Mouse (Mus musculus): ENCODE measurements around the gene Slc22a14. TPM values are rescaled to one million over a fixed set of nuclear protein-coding genes. Genes with fewer than 3 reads are reported as not detected.
"Not testable (repeated sequence)": the region's sequence is repeated elsewhere in the genome, so short reads cannot be mapped to it uniquely, and the experiment has no call there.

The Slc22a14 gene
- polyA plus RNA-seq, 1 experiment from 2014 or later, result not detected

GRCm38 (mm10) chr9:119370770-119371169 is 5.4 kb upstream of the Slc22a14 start:
- not testable (repeated sequence) for H3K27me3 ChIP-seq (replicated peaks; ENCODE audit: control insufficient read depth, insufficient read depth, low read length); ATAC-seq (replicated peaks; ENCODE audit: low FRiP score); H3K36me3 ChIP-seq (ENCODE audit: control insufficient read depth, insufficient read depth, low read length); H3K4me2 ChIP-seq; H3K9ac ChIP-seq (ENCODE audit: low read depth, low read length); H3K9me3 ChIP-seq (ENCODE audit: control insufficient read depth, low read length); H3K4me1 ChIP-seq (replicated peaks; ENCODE audit: control insufficient read depth, insufficient read depth, low read length); H3K4me3 ChIP-seq (ENCODE audit: low read depth, low read length); DNase-seq (ENCODE audit: low spot score); H3K27ac ChIP-seq (ENCODE audit: low read depth, low read length)
- WGBS, result 80% methylated on average over 4 of the region's 4 CpGs

DNA sequence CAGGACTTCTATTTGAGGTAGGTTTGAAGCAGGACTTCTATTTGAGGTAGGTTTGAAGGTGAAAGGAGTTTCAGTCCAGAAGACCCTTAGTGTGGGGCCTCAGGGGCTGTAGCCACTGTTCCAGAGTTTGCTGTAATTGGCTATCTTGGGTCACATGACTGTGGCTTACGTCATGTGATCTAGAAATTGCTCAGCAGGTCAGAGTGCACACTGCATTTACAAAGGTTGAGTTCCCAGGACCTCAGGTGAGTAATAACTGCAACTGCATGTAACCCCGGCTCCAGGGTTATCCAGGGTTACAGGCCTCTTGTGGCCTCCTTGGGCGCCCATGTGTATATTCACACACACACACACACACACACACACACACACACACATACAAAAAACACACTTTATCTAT is 3.0 kb upstream of the Slc22a14 start:
- 87% methylated on average over 3 of the region's 3 CpGs for WGBS
- no peaks in the 10 kb centered on the region for H3K9me3 ChIP-seq (ENCODE audit: control insufficient read depth, low read length)

GRCm38 (mm10) chr9:119363229-119363628 is 2.1 kb downstream of the Slc22a14 start:
- Histone ChIP-seq H3K4me1 (replicated peaks; ENCODE audit: control insufficient read depth, insufficient read depth, low read length) (no peaks in the 10 kb centered on the region), H3K27me3 (replicated peaks; ENCODE audit: control insufficient read depth, insufficient read depth, low read length) (no peaks in the 10 kb centered on the region), H3K36me3 (ENCODE audit: control insufficient read depth, insufficient read depth, low read length) (no peaks in the 10 kb centered on the region), H3K9me3 (ENCODE audit: control insufficient read depth, low read length) (no peaks in the 10 kb centered on the region), H3K9ac (ENCODE audit: low read depth, low read length) (no peak overlapping the region), H3K4me3 (ENCODE audit: low read depth, low read length) (no peak overlapping the region), H3K4me2 (no peak overlapping the region), H3K27ac (ENCODE audit: low read depth, low read length) (no peak overlapping the region)
- DNase-seq (ENCODE audit: low spot score), result no peak
- ATAC-seq (replicated peaks; ENCODE audit: low FRiP score), result no peak
- 79% methylated on average over 12 of the region's 12 CpGs for WGBS

More for the DNA sequence above, 3.0 kb upstream of the Slc22a14 start:
- Histone ChIP-seq H3K4me1 (replicated peaks; ENCODE audit: control insufficient read depth, insufficient read depth, low read length) (no peaks in the 10 kb centered on the region), H3K27me3 (replicated peaks; ENCODE audit: control insufficient read depth, insufficient read depth, low read length) (no peaks in the 10 kb centered on the region), H3K9ac (ENCODE audit: low read depth, low read length) (no peak overlapping the region), H3K4me2 (no peak overlapping the region), H3K27ac (ENCODE audit: low read depth, low read length) (no peak overlapping the region), H3K4me3 (ENCODE audit: low read depth, low read length) (no peak overlapping the region), H3K36me3 (ENCODE audit: control insufficient read depth, insufficient read depth, low read length) (peaks cover 2% of the 10 kb centered on the region; the same call in 1 of the 2 replicates)
- DNase-seq (ENCODE audit: low spot score) (no peak), ATAC-seq (replicated peaks; ENCODE audit: low FRiP score) (no peak)

GRCm38 (mm10) chr9:119361416-119361815 is 3.9 kb downstream of the Slc22a14 start:
- Histone ChIP-seq H3K9me3 (ENCODE audit: control insufficient read depth, low read length) (no peaks in the 10 kb centered on the region), H3K4me1 (replicated peaks; ENCODE audit: control insufficient read depth, insufficient read depth, low read length) (no peaks in the 10 kb centered on the region; the same call in 1 of the 2 replicates), H3K9ac (ENCODE audit: low read depth, low read length) (no peak overlapping the region), H3K36me3 (ENCODE audit: control insufficient read depth, insufficient read depth, low read length) (no peaks in the 10 kb centered on the region), H3K4me2 (no peak overlapping the region), H3K27ac (ENCODE audit: low read depth, low read length) (no peak overlapping the region), H3K4me3 (ENCODE audit: low read depth, low read length) (no peak overlapping the region), H3K27me3 (replicated peaks; ENCODE audit: control insufficient read depth, insufficient read depth, low read length) (no peaks in the 10 kb centered on the region)
- 86% methylated on average over 5 of the region's 5 CpGs for WGBS
- DNase-seq (ENCODE audit: low spot score), result no peak
- ATAC-seq (replicated peaks; ENCODE audit: low FRiP score), result no peak

DNA sequence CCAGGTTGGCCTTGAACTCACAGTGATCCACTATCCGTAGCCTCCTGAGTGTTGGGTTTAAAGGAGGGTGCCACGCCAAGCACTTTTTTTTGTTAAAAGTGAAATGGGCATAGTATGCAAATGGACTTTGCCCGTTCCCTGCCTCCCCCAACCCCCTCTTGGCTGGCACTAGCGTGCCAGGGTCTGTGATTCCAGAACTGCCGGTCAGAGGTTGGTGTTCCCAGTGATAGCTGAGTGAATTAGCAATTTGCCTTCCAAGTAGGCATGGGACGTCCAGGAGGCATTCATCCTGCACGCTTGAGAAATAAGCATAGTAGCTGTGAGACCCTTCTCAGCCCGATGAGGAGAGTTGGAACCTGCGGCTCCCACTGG is 7.3 kb downstream of the Slc22a14 start:
- H3K4me1 ChIP-seq (replicated peaks; ENCODE audit: control insufficient read depth, insufficient read depth, low read length), result no peaks in the 10 kb centered on the region; the same call in 1 of the 2 replicates
- no peak for DNase-seq (ENCODE audit: low spot score)
- peak overlapping the region; percentile 88 for H3K4me2 ChIP-seq
- H3K9ac ChIP-seq (ENCODE audit: low read depth, low read length), result peak overlapping the region; percentile 83
- no peak overlapping the region for H3K27ac ChIP-seq (ENCODE audit: low read depth, low read length)
- no peaks in the 10 kb centered on the region for H3K27me3 ChIP-seq (replicated peaks; ENCODE audit: control insufficient read depth, insufficient read depth, low read length)
- 46% methylated on average over 9 of the region's 9 CpGs for WGBS
- H3K36me3 ChIP-seq (ENCODE audit: control insufficient read depth, insufficient read depth, low read length), result no peaks in the 10 kb centered on the region
- no peak for ATAC-seq (replicated peaks; ENCODE audit: low FRiP score)
- H3K9me3 ChIP-seq (ENCODE audit: control insufficient read depth, low read length), result no peaks in the 10 kb centered on the region
- peak overlapping the region; percentile 72 for H3K4me3 ChIP-seq (ENCODE audit: low read depth, low read length)

GRCm38 (mm10) chr9:119357331-119358057 is 7.9 kb downstream of the Slc22a14 start, which contains the start of gene Xylb:
Xylb (plus strand) TSS chr9:119357381.
- WGBS, result 2% methylated on average over 65 of the region's 65 CpGs
- no peaks in the 10 kb centered on the region for H3K9me3 ChIP-seq (ENCODE audit: control insufficient read depth, low read length)
- ATAC-seq (replicated peaks; ENCODE audit: low FRiP score), result peak; percentile 89
- H3K4me2 ChIP-seq, result peak within 1 kb of the TSS; percentile 88
- H3K36me3 ChIP-seq (ENCODE audit: control insufficient read depth, insufficient read depth, low read length), result no peaks in the 10 kb centered on the region
- H3K27ac ChIP-seq (ENCODE audit: low read depth, low read length), result 0 out of 2 replicates have a peak within 1 kb of the TSS, but pooled peaks have one; percentile 35
- peak within 1 kb of the TSS; percentile 72 for H3K4me3 ChIP-seq (ENCODE audit: low read depth, low read length)
- no peaks in the 10 kb centered on the region; the same call in 1 of the 2 replicates for H3K4me1 ChIP-seq (replicated peaks; ENCODE audit: control insufficient read depth, insufficient read depth, low read length)
- H3K27me3 ChIP-seq (replicated peaks; ENCODE audit: control insufficient read depth, insufficient read depth, low read length), result no peaks in the 10 kb centered on the region
- peak within 1 kb of the TSS; percentile 83 for H3K9ac ChIP-seq (ENCODE audit: low read depth, low read length)
- peak; percentile 82 for DNase-seq (ENCODE audit: low spot score)

- peaks cover 2% of the 10 kb centered on the region; the same call in 1 of the 2 replicates for H3K36me3 ChIP-seq (ENCODE audit: control insufficient read depth, insufficient read depth, low read length)
- H3K9ac ChIP-seq (ENCODE audit: low read depth, low read length), result no peak overlapping the region
- no peak overlapping the region for H3K4me3 ChIP-seq (ENCODE audit: low read depth, low read length)
- no peak overlapping the region for H3K27ac ChIP-seq (ENCODE audit: low read depth, low read length)
- no peak for DNase-seq (ENCODE audit: low spot score)
- no peak for ATAC-seq (replicated peaks; ENCODE audit: low FRiP score)
- H3K4me2 ChIP-seq, result no peak overlapping the region
- no peaks in the 10 kb centered on the region; the same call in 1 of the 2 replicates for H3K4me1 ChIP-seq (replicated peaks; ENCODE audit: control insufficient read depth, insufficient read depth, low read length)
- WGBS, result 75% methylated on average over 6 of the region's 6 CpGs
- H3K27me3 ChIP-seq (replicated peaks; ENCODE audit: control insufficient read depth, insufficient read depth, low read length), result no peaks in the 10 kb centered on the region
- H3K9me3 ChIP-seq (ENCODE audit: control insufficient read depth, low read length), result no peaks in the 10 kb centered on the region
Measured at GRCm38 (mm10) chr9:119355943-119356342, 9.4 kb downstream of the Slc22a14 start.

DNA sequence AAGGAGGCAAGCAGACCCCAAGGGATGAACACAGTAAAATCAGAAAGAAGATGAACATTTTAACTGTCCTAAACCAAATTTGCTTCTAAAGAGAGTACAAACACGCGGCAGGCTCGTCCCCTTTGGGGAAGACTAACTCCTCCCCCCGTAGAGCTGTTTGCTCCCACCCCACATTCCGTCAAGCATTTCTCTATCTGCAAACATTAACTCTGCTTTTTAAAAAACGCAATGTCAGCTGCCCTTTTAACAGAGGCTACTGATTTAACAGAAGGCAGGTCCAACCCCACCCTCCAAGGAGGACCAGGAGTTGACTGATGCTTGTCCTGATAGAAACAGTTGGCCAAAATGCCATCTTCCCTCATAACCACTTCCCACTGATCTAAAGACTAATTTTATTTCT is 11.4 kb downstream of the Slc22a14 start:
- DNase-seq (ENCODE audit: low spot score), result no peak
- Histone ChIP-seq H3K4me1 (replicated peaks; ENCODE audit: control insufficient read depth, insufficient read depth, low read length) (no peaks in the 10 kb centered on the region; the same call in 1 of the 2 replicates), H3K27me3 (replicated peaks; ENCODE audit: control insufficient read depth, insufficient read depth, low read length) (no peaks in the 10 kb centered on the region), H3K9me3 (ENCODE audit: control insufficient read depth, low read length) (no peaks in the 10 kb centered on the region), H3K27ac (ENCODE audit: low read depth, low read length) (no peak overlapping the region), H3K4me3 (ENCODE audit: low read depth, low read length) (no peak overlapping the region), H3K36me3 (ENCODE audit: control insufficient read depth, insufficient read depth, low read length) (peaks cover 4% of the 10 kb centered on the region; the same call in 1 of the 2 replicates), H3K4me2 (no peak overlapping the region), H3K9ac (ENCODE audit: low read depth, low read length) (no peak overlapping the region)
- no peak for ATAC-seq (replicated peaks; ENCODE audit: low FRiP score)
- WGBS, result 69% methylated on average over 6 of the region's 6 CpGs

DNA sequence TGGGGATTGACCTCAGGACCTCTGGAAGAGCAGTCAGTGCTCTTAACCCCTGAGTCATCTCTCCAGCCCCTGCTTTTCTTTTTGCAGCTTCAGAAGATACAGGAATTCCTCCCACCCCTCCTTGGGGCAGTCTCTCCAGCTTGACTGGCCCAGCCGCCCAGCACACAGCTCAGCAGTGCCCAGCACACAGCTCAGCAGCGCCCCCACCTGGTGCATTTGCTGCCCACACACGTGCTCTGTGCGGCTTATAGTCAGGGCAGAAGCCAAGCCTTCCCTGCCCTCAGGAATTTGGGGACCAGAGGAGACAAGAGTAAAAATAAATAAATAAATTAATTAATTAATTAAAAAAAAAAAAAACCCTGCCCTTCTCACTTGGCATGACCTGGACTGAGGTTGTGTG is 13.3 kb downstream of the Slc22a14 start:
- peak; percentile 77 for DNase-seq (ENCODE audit: low spot score)
- Histone ChIP-seq H3K36me3 (ENCODE audit: control insufficient read depth, insufficient read depth, low read length) (peaks cover 6% of the 10 kb centered on the region; the same call in 1 of the 2 replicates), H3K27ac (ENCODE audit: low read depth, low read length) (no peak overlapping the region), H3K9ac (ENCODE audit: low read depth, low read length) (no peak overlapping the region), H3K27me3 (replicated peaks; ENCODE audit: control insufficient read depth, insufficient read depth, low read length) (no peaks in the 10 kb centered on the region), H3K4me1 (replicated peaks; ENCODE audit: control insufficient read depth, insufficient read depth, low read length) (no peaks in the 10 kb centered on the region), H3K4me2 (no peak overlapping the region), H3K9me3 (ENCODE audit: control insufficient read depth, low read length) (no peaks in the 10 kb centered on the region), H3K4me3 (ENCODE audit: low read depth, low read length) (no peak overlapping the region)
- 20% methylated on average over 4 of the region's 4 CpGs for WGBS
- ATAC-seq (replicated peaks; ENCODE audit: low FRiP score), result peak; percentile 83

Measured in liver, embryonic 11.5 days (tissue).